Mouse (Mus musculus) hindbrain, postnatal 0 days (tissue): Measurements from ENCODE around the gene Inpp5a. TPM values are rescaled to one million over a fixed set of nuclear protein-coding genes. Genes with fewer than 3 reads are reported as not detected.

Experiments used
- ATAC-seq: fragments of 200-750 bp; cut with Nextera tagmentation; 2 replicates; pipeline ENCODE4 v1.8.0; 2017; ENCODE audit warnings: mild to moderate bottlenecking, moderate TSS enrichment, moderate library complexity
- DNase-seq: peaks from one replicate; pipeline ENCODE4 v3.0.0-alpha.2; 2015; ENCODE audit warnings: low spot score
- H3K27ac ChIP-seq: fragments of 300-500 bp; sonication (generic); 2 replicates; pipeline ENCODE4 v1.5.1; 2014; ENCODE audit warnings: mild to moderate bottlenecking
- H3K27me3 ChIP-seq: fragments of 300-500 bp; sonication (generic); 2 replicates; pipeline ENCODE4 v1.6.1; 2014; ENCODE audit warnings: low read length, mixed read lengths; ENCODE audit not compliant: insufficient read depth
- H3K36me3 ChIP-seq: fragments of 300-500 bp; sonication (generic); 2 replicates; pipeline ENCODE4 v1.6.1; 2014; ENCODE audit warnings: low read length, mixed read lengths; ENCODE audit not compliant: insufficient read depth
- H3K4me1 ChIP-seq: fragments of 300-500 bp; sonication (generic); 2 replicates; pipeline ENCODE4 v1.6.1; 2014; ENCODE audit warnings: antibody characterized with exemption, low read length, mixed read lengths; ENCODE audit not compliant: insufficient read depth
- H3K4me2 ChIP-seq: fragments of 300-500 bp; sonication (generic); 2 replicates; pipeline ENCODE4 v1.6.1; 2014; ENCODE audit warnings: low read depth, mild to moderate bottlenecking, low read length, moderate library complexity, mixed read lengths
- H3K4me3 ChIP-seq: fragments of 300-500 bp; sonication (generic); 2 replicates; pipeline ENCODE4 v1.5.1; 2014; ENCODE audit warnings: low read length
- H3K9ac ChIP-seq: fragments of 300-500 bp; sonication (generic); replicated peaks from 2 replicates; pipeline ENCODE4 v1.6.1; 2014; ENCODE audit warnings: mild to moderate bottlenecking, low read length, moderate library complexity, mixed read lengths
- H3K9me3 ChIP-seq: fragments of 300-500 bp; sonication (generic); 2 replicates; pipeline ENCODE4 v1.6.1; 2016; ENCODE audit warnings: low read length, mixed read lengths
- CTCF ChIP-seq: IDR thresholded peaks from 2 replicates; pipeline ENCODE4 v1.5.1; 2016; ENCODE audit warnings: antibody characterized with exemption, control low read depth, low read depth
- WGBS: fragments of 180-500 bp; shearing (Covaris S2); extraction: QIAGEN DNeasy Blood & Tissue Kit; methylation state at CpG from one replicate; pipeline ENCODE4 v1.1.7; 2014; 5-methylcytosine and 5-hydroxymethylcytosine counted together
- polyA plus RNA-seq: library from polyadenylated mRNA; unstranded; fragments of >200 nt; fragmentation: Nextera tagmentation; extraction: Ambion mirVana; gene quantifications from 2 replicates; pipeline ENCODE4 v1.2.1, GENCODE M21; 2015
- total RNA-seq: library from RNA; depleted of rRNA; stranded (reverse); fragments of >200 nt; gene quantifications from 2 replicates; pipeline ENCODE4 v1.2.3, GENCODE M21; 2014

Inpp5a gene
- total and polyA plus RNA-seq, 2 experiments from 2014 or later: 16.6 to 23.6 TPM

- Histone ChIP-seq H3K27me3 (no peaks in the 10 kb centered on the region), H3K4me1 (no peaks in the 10 kb centered on the region), H3K27ac (no peak overlapping the region), H3K9ac (no peak overlapping the region), H3K36me3 (no peaks in the 10 kb centered on the region), H3K4me2 (no peak overlapping the region), H3K9me3 (no peaks in the 10 kb centered on the region), H3K4me3 (no peak overlapping the region)
- TF ChIP-seq CTCF: no peak
- 70% methylated on average over 6 of the region's 6 CpGs for WGBS
- no peak for ATAC-seq
- no peak for DNase-seq
These were observed 90.7 kb downstream of the Inpp5a start for GRCm38 (mm10) chr7:139479626-139480025.

GRCm38 (mm10) chr7:139484206-139484955, 95.5 kb downstream of the Inpp5a start:
- no peak overlapping the region for H3K4me3 ChIP-seq
- H3K9me3 ChIP-seq: no peaks in the 10 kb centered on the region
- no peak overlapping the region for H3K4me2 ChIP-seq
- peak; percentile 92 for TF ChIP-seq CTCF
- no peaks in the 10 kb centered on the region for H3K36me3 ChIP-seq
- H3K9ac ChIP-seq: no peak overlapping the region
- 56% methylated on average over 9 of the region's 9 CpGs for WGBS
- no peak for ATAC-seq
- no peaks in the 10 kb centered on the region for H3K27me3 ChIP-seq
- H3K4me1 ChIP-seq: no peaks in the 10 kb centered on the region
- H3K27ac ChIP-seq: no peak overlapping the region
- DNase-seq: peak; percentile 85

DNA sequence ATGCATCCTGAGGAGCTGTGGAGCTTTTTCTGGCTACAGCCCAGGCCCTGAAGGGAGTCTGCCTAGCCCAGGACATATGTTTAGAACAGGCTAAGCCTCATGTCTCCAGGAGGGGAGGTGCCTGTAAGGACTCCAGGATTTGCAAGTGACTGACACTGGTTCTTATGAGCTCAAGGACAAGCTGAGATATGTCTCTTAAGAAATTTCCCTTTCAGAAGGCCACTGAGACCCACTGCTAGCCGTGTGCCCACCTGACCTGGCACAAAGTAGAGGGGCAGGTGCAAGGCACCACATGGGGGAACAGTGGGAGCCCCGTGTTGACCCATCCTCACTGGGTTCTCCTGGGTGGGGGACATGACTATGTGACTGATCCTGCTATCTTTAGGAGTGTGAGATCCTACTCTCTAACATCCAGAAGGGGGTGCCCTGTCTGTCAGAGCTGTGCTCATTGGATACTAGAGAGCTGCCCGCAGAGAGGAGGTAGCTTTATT, 100.9 kb downstream of the Inpp5a start:
- 64% methylated on average over 3 of the region's 3 CpGs for WGBS

GRCm38 (mm10) chr7:139492351-139492750, 103.4 kb downstream of the Inpp5a start:
- no peak overlapping the region for H3K4me3 ChIP-seq
- H3K4me2 ChIP-seq: no peak overlapping the region
- no peak overlapping the region for H3K27ac ChIP-seq
- no peaks in the 10 kb centered on the region for H3K36me3 ChIP-seq
- DNase-seq: no peak
- ATAC-seq: no peak
- 92% methylated on average over 4 of the region's 4 CpGs for WGBS
- H3K27me3 ChIP-seq: no peaks in the 10 kb centered on the region
- no peak overlapping the region for H3K9ac ChIP-seq
- TF ChIP-seq CTCF: no peak
- H3K9me3 ChIP-seq: no peaks in the 10 kb centered on the region
- H3K4me1 ChIP-seq: peaks cover 5% of the 10 kb centered on the region; the same call in 1 of the 2 replicates

More for the DNA sequence above, 100.9 kb downstream of the Inpp5a start:
- Histone ChIP-seq H3K4me3 (no peak overlapping the region), H3K36me3 (no peaks in the 10 kb centered on the region), H3K9ac (no peak overlapping the region), H3K4me1 (peaks cover 5% of the 10 kb centered on the region; the same call in 1 of the 2 replicates), H3K27ac (no peak overlapping the region), H3K4me2 (no peak overlapping the region), H3K9me3 (no peaks in the 10 kb centered on the region), H3K27me3 (no peaks in the 10 kb centered on the region)
- peak; percentile 7; the same call in 1 of the 2 replicates for TF ChIP-seq CTCF
- DNase-seq: no peak
- ATAC-seq: no peak

DNA sequence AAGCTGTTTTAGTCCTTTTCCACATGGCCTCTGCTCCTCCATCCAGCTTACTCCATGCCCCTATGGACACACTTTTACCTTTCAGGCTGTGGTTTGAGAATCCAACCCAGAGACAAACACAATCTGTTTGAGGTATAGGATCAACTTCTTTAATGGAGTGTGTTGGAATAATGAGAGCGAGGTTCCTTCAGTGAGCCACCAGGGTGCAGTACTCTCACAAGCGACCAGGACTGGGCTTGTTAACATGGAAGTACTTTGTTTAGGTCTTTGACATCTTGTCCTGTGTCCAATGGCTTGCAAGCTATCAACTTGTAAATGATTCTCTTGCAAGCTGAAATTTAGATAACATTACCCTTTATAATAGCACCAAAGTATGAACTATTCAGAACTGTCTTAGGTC, 104.0 kb downstream of the Inpp5a start:
- Histone ChIP-seq H3K4me1 (peaks cover 5% of the 10 kb centered on the region; the same call in 1 of the 2 replicates), H3K4me3 (no peak overlapping the region), H3K27me3 (no peaks in the 10 kb centered on the region), H3K4me2 (no peak overlapping the region), H3K27ac (no peak overlapping the region), H3K9ac (no peak overlapping the region), H3K36me3 (no peaks in the 10 kb centered on the region), H3K9me3 (no peaks in the 10 kb centered on the region)
- peak; percentile 46 for DNase-seq
- peak; percentile 70 for TF ChIP-seq CTCF
- 56% methylated on average over 2 of the region's 2 CpGs for WGBS
- ATAC-seq: no peak

DNA sequence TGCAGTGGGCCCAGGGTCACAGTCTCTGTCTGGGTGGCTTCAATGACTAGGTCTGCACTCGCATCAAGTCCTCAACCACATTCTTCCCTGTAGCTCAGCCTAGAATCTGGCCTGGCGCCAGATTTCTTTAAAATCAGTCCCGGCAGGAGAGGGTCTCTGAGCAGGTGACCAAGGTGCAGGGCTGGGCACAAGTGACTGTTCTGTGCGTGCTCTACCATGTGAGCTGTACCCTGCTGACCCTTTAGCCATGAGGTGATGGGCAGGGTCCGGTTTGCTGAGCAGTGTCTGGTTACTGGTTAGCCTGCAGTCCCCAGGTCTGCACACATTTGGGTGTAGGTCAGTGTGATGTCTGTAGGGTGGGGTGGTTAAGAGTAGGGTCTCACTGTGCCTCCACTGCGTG, 106.9 kb downstream of the Inpp5a start:
- no peaks in the 10 kb centered on the region for H3K36me3 ChIP-seq
- no peak overlapping the region for H3K9ac ChIP-seq
- no peak for TF ChIP-seq CTCF
- WGBS: 83% methylated on average over 6 of the region's 6 CpGs
- no peaks in the 10 kb centered on the region for H3K9me3 ChIP-seq
- no peak overlapping the region for H3K4me3 ChIP-seq
- H3K27me3 ChIP-seq: no peaks in the 10 kb centered on the region
- H3K4me1 ChIP-seq: no peaks in the 10 kb centered on the region
- no peak for ATAC-seq
- H3K4me2 ChIP-seq: no peak overlapping the region
- DNase-seq: no peak
- H3K27ac ChIP-seq: no peak overlapping the region

GRCm38 (mm10) chr7:139498038-139498625, 109.2 kb downstream of the Inpp5a start:
- Histone ChIP-seq H3K9ac (no peak overlapping the region), H3K9me3 (no peaks in the 10 kb centered on the region), H3K4me2 (no peak overlapping the region), H3K4me3 (no peak overlapping the region), H3K36me3 (no peaks in the 10 kb centered on the region), H3K4me1 (no peaks in the 10 kb centered on the region), H3K27ac (no peak overlapping the region), H3K27me3 (no peaks in the 10 kb centered on the region)
- no peak for ATAC-seq
- DNase-seq: no peak
- TF ChIP-seq CTCF: no peak
- WGBS: 61% methylated on average over 19 of the region's 19 CpGs
